Mouse (Mus musculus) cerebellum, adult 2 months (tissue): Measurements from ENCODE around the gene Drg2. TPM values are rescaled to one million over a fixed set of nuclear protein-coding genes. Genes with fewer than 3 reads are reported as not detected.
A peak's percentile ranks its signal among the peaks of the same experiment; 100 is the strongest.

Experiments used
- DNase-seq, 2 experiments: peaks; one replicate each; pipeline ENCODE4 v3.0.0; 2021
- H3K27ac ChIP-seq: fragments of 200-500 bp; 2 replicates; pipeline ENCODE4 v1.5.1; 2012; ENCODE audit warnings: low read length, control low read depth, inconsistent platforms; ENCODE audit not compliant: insufficient read depth
- H3K27me3 ChIP-seq: fragments of 200-500 bp; 2 replicates; pipeline ENCODE4 v1.6.1; 2012; ENCODE audit warnings: inconsistent platforms, mild to moderate bottlenecking, low read length, moderate library complexity; ENCODE audit not compliant: control insufficient read depth, insufficient read depth
- H3K4me1 ChIP-seq: fragments of 200-500 bp; 2 replicates; pipeline ENCODE4 v1.6.1; 2011; ENCODE audit warnings: low read length; ENCODE audit not compliant: control insufficient read depth, insufficient read depth
- H3K4me3 ChIP-seq: fragments of 200-500 bp; replicated peaks from 2 replicates; pipeline ENCODE3; 2011; ENCODE audit warnings: mild to moderate bottlenecking, low read depth, low read length, control low read depth; ENCODE audit not compliant: insufficient read depth
- CTCF ChIP-seq: fragments of 200-500 bp; IDR thresholded peaks from 2 replicates; pipeline ENCODE4 v1.5.1; 2011; ENCODE audit warnings: low read depth, mild to moderate bottlenecking, control low read depth, low read length, moderate library complexity, borderline replicate concordance; ENCODE audit not compliant: insufficient read depth
- POLR2A ChIP-seq: fragments of 200-500 bp; IDR thresholded peaks from 2 replicates; pipeline ENCODE4 v1.6.1; 2011; ENCODE audit warnings: low read length, control low read depth, borderline replicate concordance; ENCODE audit not compliant: insufficient read depth
- WGBS: fragments of 180-500 bp; shearing (Covaris S2); methylation state at CpG from one replicate; pipeline ENCODE4 v1.1.7; 2018; 5-methylcytosine and 5-hydroxymethylcytosine counted together
- polyA plus RNA-seq: library from polyadenylated mRNA; depleted of rRNA; stranded (reverse); fragments of >200 nt; gene quantifications from 2 replicates; pipeline ENCODE4 v1.2.3, GENCODE M21; 2012

The Drg2 gene
- polyA plus RNA-seq, 1 experiment = 101 TPM

- TF ChIP-seq CTCF (no peak), POLR2A (no peak)
- 79% methylated on average over 5 of the region's 5 CpGs for WGBS
- no peak overlapping the region for H3K4me3 ChIP-seq
- H3K27me3 ChIP-seq = no peaks in the 10 kb centered on the region
- DNase-seq = no peak
- no peak overlapping the region for H3K27ac ChIP-seq
- no peaks in the 10 kb centered on the region for H3K4me1 ChIP-seq
These were observed 21.4 kb downstream of the Drg2 start for GRCm38 (mm10) chr11:60475668-60476362.

GRCm38 (mm10) chr11:60478121-60478520 is 23.7 kb downstream of the Drg2 start:
- WGBS = 44% methylated on average over 17 of the region's 17 CpGs
- TF ChIP-seq POLR2A (no peak), CTCF (no peak)
- no peak for DNase-seq
- H3K27me3 ChIP-seq = no peaks in the 10 kb centered on the region
- H3K27ac ChIP-seq = no peak overlapping the region
- H3K4me3 ChIP-seq = no peak overlapping the region
- H3K4me1 ChIP-seq = no peaks in the 10 kb centered on the region

- no peaks in the 10 kb centered on the region for H3K27me3 ChIP-seq
- no peak overlapping the region for H3K27ac ChIP-seq
- no peak for TF ChIP-seq CTCF
- no peak for TF ChIP-seq POLR2A
- WGBS = 67% methylated on average over 3 of the region's 3 CpGs
- H3K4me1 ChIP-seq = no peaks in the 10 kb centered on the region
- no peak overlapping the region for H3K4me3 ChIP-seq
- DNase-seq = no peak
These were observed 31.9 kb downstream of the Drg2 start for GRCm38 (mm10) chr11:60486267-60486666.

GRCm38 (mm10) chr11:60492726-60493125 is 38.3 kb downstream of the Drg2 start:
- Histone ChIP-seq H3K27me3 (no peaks in the 10 kb centered on the region), H3K27ac (peak overlapping the region; percentile 24; the same call in 1 of the 2 replicates), H3K4me3 (no peak overlapping the region), H3K4me1 (0 out of 2 replicates have a peak, but pooled peaks cover 6% of the 10 kb centered on the region)
- peak in 1 of 2 experiments; percentile 44 for DNase-seq
- TF ChIP-seq POLR2A = no peak
- TF ChIP-seq CTCF = no peak
- 65% methylated on average over 5 of the region's 5 CpGs for WGBS

GRCm38 (mm10) chr11:60495692-60496091 is 41.3 kb downstream of the Drg2 start:
- TF ChIP-seq CTCF = no peak
- no peak for TF ChIP-seq POLR2A
- Histone ChIP-seq H3K27ac (no peak overlapping the region), H3K4me3 (no peak overlapping the region), H3K27me3 (no peaks in the 10 kb centered on the region), H3K4me1 (0 out of 2 replicates have a peak, but pooled peaks cover 6% of the 10 kb centered on the region)
- DNase-seq = no peak
- WGBS = 67% methylated on average over 2 of the region's 2 CpGs

- TF ChIP-seq CTCF (no peak), POLR2A (no peak)
- H3K4me3 ChIP-seq = no peak overlapping the region
- 32% methylated on average over 13 of the region's 13 CpGs for WGBS
- H3K27ac ChIP-seq = no peak overlapping the region
- no peaks in the 10 kb centered on the region for H3K27me3 ChIP-seq
- DNase-seq = peak; percentile 50 to 60
- peaks cover 9% of the 10 kb centered on the region; the same call in 1 of the 2 replicates for H3K4me1 ChIP-seq
These were observed 52.9 kb downstream of the Drg2 start for GRCm38 (mm10) chr11:60507281-60507680.

GRCm38 (mm10) chr11:60508950-60509349 is 54.6 kb downstream of the Drg2 start:
- no peak for DNase-seq
- peaks cover 9% of the 10 kb centered on the region; the same call in 1 of the 2 replicates for H3K4me1 ChIP-seq

GRCm38 (mm10) chr11:60509500-60509899 is 55.1 kb downstream of the Drg2 start:
- WGBS = 4% methylated on average over 25 of the region's 25 CpGs

More at GRCm38 (mm10) chr11:60508950-60509349, 54.6 kb downstream of the Drg2 start:
- H3K27me3 ChIP-seq = no peaks in the 10 kb centered on the region
- 29% methylated on average over 11 of the region's 11 CpGs for WGBS
- no peak overlapping the region for H3K4me3 ChIP-seq
- TF ChIP-seq CTCF (no peak), POLR2A (no peak)
- H3K27ac ChIP-seq = no peak overlapping the region

More at GRCm38 (mm10) chr11:60509500-60509899, 55.1 kb downstream of the Drg2 start:
- Histone ChIP-seq H3K27ac (no peak overlapping the region), H3K27me3 (no peaks in the 10 kb centered on the region), H3K4me1 (peaks cover 9% of the 10 kb centered on the region; the same call in 1 of the 2 replicates), H3K4me3 (no peak overlapping the region)
- TF ChIP-seq CTCF = no peak
- TF ChIP-seq POLR2A = no peak
- DNase-seq = no peak
